Mouse (Mus musculus): ENCODE measurements around the gene Rec114. TPM values are rescaled to one million over a fixed set of nuclear protein-coding genes. Genes with fewer than 3 reads are reported as not detected.

The Rec114 gene
- total RNA-seq, 2 experiments from 2014 or later, result 0.66 to 1.1 TPM

GRCm38 (mm10) chr9:58716886-58717285, 26.9 kb downstream of the Rec114 start:
- no peak for DNase-seq

GRCm38 (mm10) chr9:58710642-58711041, 33.1 kb downstream of the Rec114 start:
- no peak for DNase-seq

GRCm38 (mm10) chr9:58709939-58710338, 33.8 kb downstream of the Rec114 start:
- peak; percentile 71 to 79 for DNase-seq

- DNase-seq, result no peak
Observed at GRCm38 (mm10) chr9:58707796-58708195, 36.0 kb downstream of the Rec114 start.

GRCm38 (mm10) chr9:58706024-58706423, 37.7 kb downstream of the Rec114 start:
- no peak for DNase-seq

- DNase-seq, result no peak
Observed at GRCm38 (mm10) chr9:58703766-58704165, 40.0 kb downstream of the Rec114 start.

- no peak for DNase-seq
Observed at GRCm38 (mm10) chr9:58701751-58702150, 42.0 kb downstream of the Rec114 start.

GRCm38 (mm10) chr9:58698486-58698885, 45.3 kb downstream of the Rec114 start:
- no peak for DNase-seq

GRCm38 (mm10) chr9:58691471-58691870, 52.3 kb downstream of the Rec114 start:
- DNase-seq, result no peak

- no peak for DNase-seq
Observed at GRCm38 (mm10) chr9:58690701-58691100, 53.1 kb downstream of the Rec114 start.

- no peak for DNase-seq
Observed at GRCm38 (mm10) chr9:58688076-58688475, 55.7 kb downstream of the Rec114 start.

GRCm38 (mm10) chr9:58685290-58685689, 58.5 kb downstream of the Rec114 start:
- DNase-seq, result no peak

- no peak for DNase-seq
Observed at GRCm38 (mm10) chr9:58683372-58683771, 60.4 kb downstream of the Rec114 start.

GRCm38 (mm10) chr9:58682106-58682505, 61.7 kb downstream of the Rec114 start:
- DNase-seq, result no peak

GRCm38 (mm10) chr9:58681411-58681810, 62.4 kb downstream of the Rec114 start:
- DNase-seq, result no peak

GRCm38 (mm10) chr9:58675371-58675770, 68.4 kb downstream of the Rec114 start:
- no peak for DNase-seq

- no peak for DNase-seq
Observed at GRCm38 (mm10) chr9:58674736-58675135, 69.0 kb downstream of the Rec114 start.

- DNase-seq, result peak; percentile 60 to 76
Observed at GRCm38 (mm10) chr9:58672474-58672873, 71.3 kb downstream of the Rec114 start.

GRCm38 (mm10) chr9:58669819-58670218, 73.9 kb downstream of the Rec114 start:
- no peak for DNase-seq

GRCm38 (mm10) chr9:58669071-58669470, 74.7 kb downstream of the Rec114 start:
- DNase-seq, result peak; percentile 51 to 55

- no peak for DNase-seq
Observed at GRCm38 (mm10) chr9:58668171-58668570, 75.6 kb downstream of the Rec114 start.

GRCm38 (mm10) chr9:58667244-58667643, 76.5 kb downstream of the Rec114 start:
- no peak for DNase-seq

GRCm38 (mm10) chr9:58666191-58666590, 77.6 kb downstream of the Rec114 start:
- DNase-seq, result no peak

- DNase-seq, result no peak
Observed at GRCm38 (mm10) chr9:58665492-58665891, 78.3 kb downstream of the Rec114 start.

- DNase-seq, result no peak
Observed at GRCm38 (mm10) chr9:58662791-58663190, 81.0 kb downstream of the Rec114 start.

Data from adrenal gland, postnatal 36 days (tissue).